23 mouse cellular contexts compared by ENCODE assay signal in the genomic region with DNA sequence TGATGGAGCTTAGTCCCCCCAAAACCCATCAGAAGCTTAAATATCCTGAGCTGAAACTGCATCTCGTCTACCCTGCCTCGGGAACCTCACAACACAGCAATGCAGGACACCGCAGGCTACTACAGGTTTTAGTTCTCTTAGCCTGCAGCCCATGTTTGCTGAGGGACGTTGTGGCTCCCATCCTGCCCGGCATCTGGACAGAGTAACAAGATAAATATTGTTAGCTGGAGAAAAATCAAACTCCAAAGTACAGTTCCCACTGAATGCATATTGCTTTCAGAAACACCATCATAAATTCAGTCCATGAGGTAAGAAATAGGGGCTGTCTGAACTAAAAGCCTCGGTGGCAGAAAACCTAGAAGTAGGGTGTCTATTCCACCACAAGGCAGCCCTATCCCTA. TPM values are rescaled to one million over a fixed set of nuclear protein-coding genes. Genes with fewer than 3 reads are reported as not detected.
DNase-seq lines count a peak whose midpoint lies in the region; ATAC-seq and TF ChIP-seq lines count a peak whose summit lies in the region.
"Had no signal": no experiment of that assay in that cellular context is flagged by ENCODE, and none has a peak within 500 bp of the region (broad histone marks: within the 10 kb centered on the region; RNA-seq: fewer than 3 reads in every experiment).

No protein-coding gene starts in this region.

- no peak overlapping the region for H3K4me3 ChIP-seq in liver, adult 2 months (ENCODE audit: insufficient read depth, low read depth, low read length)
- H3K4me3 ChIP-seq in liver, embryonic 13.5 days (replicated peaks) = no peak overlapping the region
- no peak overlapping the region for H3K4me3 ChIP-seq in liver, embryonic 11.5 days (ENCODE audit: low read depth, low read length)
- H3K4me3 ChIP-seq: embryonic facial prominence, embryonic 13.5 days; embryonic facial prominence, embryonic 15.5 days; erythroblast, embryonic 14.5 days; forebrain, embryonic 10.5 days; forebrain, embryonic 12.5 days had no signal

- H3K9ac ChIP-seq in liver, adult 2 months (ENCODE audit: low read depth, low read length) = no peak overlapping the region
- H3K9ac ChIP-seq in liver, embryonic 13.5 days = no peak overlapping the region
- H3K9ac ChIP-seq in liver, embryonic 11.5 days (ENCODE audit: low read depth, low read length) = no peak overlapping the region
- H3K9ac ChIP-seq: embryonic facial prominence, embryonic 13.5 days; embryonic facial prominence, embryonic 15.5 days; forebrain, embryonic 12.5 days had no signal

- no peak for TF ChIP-seq CTCF in liver, adult 2 months (IDR thresholded peaks at IDR 0.05; ENCODE audit: low read depth, low read length)

- H3K79me2 ChIP-seq in liver, adult 2 months (ENCODE audit: control insufficient read depth, insufficient read depth, low read length) = peaks cover 39% of the 10 kb centered on the region; the same call in 1 of the 2 replicates

- H3K27me3 ChIP-seq in liver, adult 2 months (ENCODE audit: control insufficient read depth, insufficient read depth, low read length) = no peaks in the 10 kb centered on the region
- no peaks in the 10 kb centered on the region for H3K27me3 ChIP-seq in liver, embryonic 13.5 days
- H3K27me3 ChIP-seq in liver, embryonic 11.5 days (replicated peaks; ENCODE audit: control insufficient read depth, insufficient read depth, low read length) = no peaks in the 10 kb centered on the region
- H3K27me3 ChIP-seq: embryonic facial prominence, embryonic 13.5 days; embryonic facial prominence, embryonic 15.5 days; forebrain, embryonic 12.5 days had no signal

- H3K36me3 ChIP-seq in liver, adult 2 months (ENCODE audit: control insufficient read depth, insufficient read depth, low read length) = no peaks in the 10 kb centered on the region
- no peaks in the 10 kb centered on the region for H3K36me3 ChIP-seq in liver, embryonic 13.5 days
- no peaks in the 10 kb centered on the region for H3K36me3 ChIP-seq in liver, embryonic 11.5 days (ENCODE audit: control insufficient read depth, insufficient read depth, low read length)
- H3K36me3 ChIP-seq: embryonic facial prominence, embryonic 15.5 days had no signal

- 0 out of 2 replicates have a peak overlapping the region, but pooled peaks have one; percentile 2 for H3K4me2 ChIP-seq in liver, embryonic 13.5 days
- no peak overlapping the region for H3K4me2 ChIP-seq in liver, embryonic 11.5 days
- H3K4me2 ChIP-seq: embryonic facial prominence, embryonic 13.5 days; embryonic facial prominence, embryonic 15.5 days; forebrain, embryonic 12.5 days had no signal

- no peak for TF ChIP-seq POLR2A in liver, adult 2 months (IDR thresholded peaks at IDR 0.05; ENCODE audit: extremely low read depth, insufficient read depth, low read length)

- no peak for ATAC-seq in liver, embryonic 13.5 days (ENCODE audit: low read depth)
- no peak for ATAC-seq in liver, embryonic 11.5 days (replicated peaks; ENCODE audit: low FRiP score)
- ATAC-seq: forebrain, embryonic 14.5 days; forebrain, embryonic 16.5 days had no signal

- peaks cover 12% of the 10 kb centered on the region for H3K4me1 ChIP-seq in liver, adult 2 months (ENCODE audit: control insufficient read depth, insufficient read depth, low read length)
- H3K4me1 ChIP-seq in liver, embryonic 13.5 days (replicated peaks) = peaks cover 33% of the 10 kb centered on the region
- H3K4me1 ChIP-seq in liver, embryonic 11.5 days (replicated peaks; ENCODE audit: control insufficient read depth, insufficient read depth, low read length) = peaks cover 9% of the 10 kb centered on the region

- peak; percentile 73 for DNase-seq in liver, adult 2 months (ENCODE audit: extremely low read depth, low read depth, low spot score)
- no peak for DNase-seq in liver
- no peak for DNase-seq in liver, embryonic 13.5 days
- no peak for DNase-seq in liver, embryonic 11.5 days (ENCODE audit: low spot score)
- DNase-seq in spleen, adult 12 weeks (ENCODE audit: low spot score) = no peak
- DNase-seq: adrenal gland, adult 2 months; adrenal gland, postnatal 10 days; adrenal gland, postnatal 25 days; cerebellum, adult 11 months; cerebellum, adult 18-20 months; cerebellum, adult 8-10 months; cerebellum, adult 9-11 months; cerebellum, postnatal 14 days; cerebellum, postnatal 36 days; embryo, embryonic 11 days had no signal

- WGBS in liver, adult 2 months = 20% methylated on average over 6 of the region's 6 CpGs
- WGBS in liver, embryonic 13.5 days (ENCODE audit: insufficient replicate concordance) = 59% methylated on average over 6 of the region's 6 CpGs
- 81% methylated on average over 6 of the region's 6 CpGs for WGBS in liver, embryonic 11.5 days

- H3K9me3 ChIP-seq in liver, embryonic 13.5 days (replicated peaks) = no peaks in the 10 kb centered on the region
- H3K9me3 ChIP-seq in liver, embryonic 11.5 days (ENCODE audit: control insufficient read depth, low read length) = no peaks in the 10 kb centered on the region
- H3K9me3 ChIP-seq: embryonic facial prominence, embryonic 13.5 days; embryonic facial prominence, embryonic 15.5 days; forebrain, embryonic 10.5 days; forebrain, embryonic 12.5 days had no signal

- H3K27ac ChIP-seq in liver, adult 2 months (replicated peaks; ENCODE audit: insufficient read depth, low read depth, low read length) = peak overlapping the region; percentile 60; the same call in 1 of the 2 replicates
- no peak overlapping the region for H3K27ac ChIP-seq in liver, embryonic 13.5 days
- H3K27ac ChIP-seq in liver, embryonic 11.5 days (ENCODE audit: low read depth, low read length) = no peak overlapping the region
- H3K27ac ChIP-seq: embryonic facial prominence, embryonic 13.5 days; embryonic facial prominence, embryonic 15.5 days; forebrain, embryonic 10.5 days; forebrain, embryonic 12.5 days had no signal

RNA-seq across cellular contexts. Expression of a gene that starts 10.8 kb away (rescaled TPM):
- 158 and 176 TPM in 2 replicates for total RNA-seq in liver, adult 2 months (2014; rRNA removed)
- 35.1 and 41.7 TPM in 2 replicates for polyA plus RNA-seq in liver, adult 2 months (2012; rRNA removed)
- polyA plus RNA-seq in liver, embryonic 13.5 days (2015; fragmentation: Nextera tagmentation; extraction: Ambion mirVana) = 6.3 and 10.2 TPM in 2 replicates
- 26.4 and 27.0 TPM in 2 replicates for polyA plus RNA-seq in liver, embryonic 11.5 days (2014; fragmentation: Nextera tagmentation; extraction: Ambion mirVana)
- total RNA-seq: MEL had no signal
- polyA plus RNA-seq: erythroblast, embryonic 14.5 days had no signal
